Mouse (Mus musculus) intestine, embryonic 14.5 days (tissue): ENCODE results near the gene Gtf3c5. TPM values are rescaled to one million over a fixed set of nuclear protein-coding genes. Genes with fewer than 3 reads are reported as not detected.

Experiments used
- ATAC-seq: fragments of 200-750 bp; cut with Nextera tagmentation; replicated peaks from 2 replicates; pipeline ENCODE4 v1.8.0; 2017; ENCODE audit warnings: low read depth, moderate number of reproducible peaks, moderate TSS enrichment, moderate library complexity; ENCODE audit not compliant: low FRiP score, low TSS enrichment
- DNase-seq: peaks from one replicate; pipeline ENCODE4 v3.0.0-alpha.2; 2018; ENCODE audit warnings: low spot score
- H3K27ac ChIP-seq: fragments of 300-500 bp; sonication (generic); 2 replicates; pipeline ENCODE4 v1.5.1; 2014; ENCODE audit warnings: low read depth, mild to moderate bottlenecking, control low read depth
- H3K27me3 ChIP-seq: fragments of 300-500 bp; sonication (generic); replicated peaks from 2 replicates; pipeline ENCODE4 v1.6.1; 2014; ENCODE audit warnings: low read length, control low read depth; ENCODE audit not compliant: control insufficient read depth, insufficient read depth
- H3K36me3 ChIP-seq: fragments of 300-500 bp; sonication (generic); 2 replicates; pipeline ENCODE4 v1.6.1; 2014; ENCODE audit warnings: low read length, control low read depth; ENCODE audit not compliant: control insufficient read depth, insufficient read depth
- H3K4me1 ChIP-seq: fragments of 300-500 bp; sonication (generic); replicated peaks from 2 replicates; pipeline ENCODE4 v1.6.1; 2014; ENCODE audit warnings: low read length, control low read depth, mixed read lengths; ENCODE audit not compliant: control insufficient read depth, insufficient read depth
- H3K4me2 ChIP-seq: fragments of 300-500 bp; sonication (generic); 2 replicates; pipeline ENCODE4 v1.6.1; 2014; ENCODE audit warnings: low read length
- H3K4me3 ChIP-seq: fragments of 300-500 bp; sonication (generic); 2 replicates; pipeline ENCODE4 v1.5.1; 2014; ENCODE audit warnings: low read depth, low read length, control low read depth, mixed read lengths
- H3K9ac ChIP-seq: fragments of 300-500 bp; sonication (generic); 2 replicates; pipeline ENCODE4 v1.6.1; 2014; ENCODE audit warnings: mild to moderate bottlenecking, low read length
- H3K9me3 ChIP-seq: fragments of 300-500 bp; sonication (generic); 2 replicates; pipeline ENCODE4 v1.6.1; 2016; ENCODE audit warnings: low read length, control low read depth; ENCODE audit not compliant: control insufficient read depth
- WGBS: fragments of 180-500 bp; shearing (Covaris S2); extraction: QIAGEN DNeasy Blood & Tissue Kit; methylation state at CpG from one replicate; pipeline ENCODE4 v1.1.7; 2014; 5-methylcytosine and 5-hydroxymethylcytosine counted together
- polyA plus RNA-seq: library from polyadenylated mRNA; unstranded; fragments of >200 nt; fragmentation: Nextera tagmentation; extraction: Ambion mirVana; gene quantifications from 2 replicates; pipeline ENCODE4 v1.2.1, GENCODE M21; 2014

Gtf3c5 gene
- polyA plus RNA-seq, 1 experiment from 2014 or later: 30.5 TPM

- DNase-seq: no peak
Observed at GRCm38 (mm10) chr2:28601720-28602590, 18.4 kb upstream of the Gtf3c5 start.

DNA sequence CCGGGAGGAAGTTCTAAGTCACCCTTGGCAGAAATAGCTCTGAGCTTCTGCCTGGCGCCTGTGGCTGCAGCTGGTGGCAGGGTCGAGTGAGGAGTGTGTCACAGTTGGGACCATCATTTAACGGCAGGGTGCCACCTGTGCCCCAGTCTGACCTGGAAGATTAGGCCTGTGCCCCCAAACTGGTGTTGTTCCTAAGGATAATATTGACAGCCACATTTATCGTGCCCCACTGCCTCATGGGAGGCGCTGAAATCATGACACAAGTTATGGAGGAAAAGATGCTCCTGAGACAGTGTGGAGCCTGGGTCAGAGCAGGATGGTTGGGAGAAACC is 16.0 kb upstream of the Gtf3c5 start:
- Histone ChIP-seq H3K9ac (no peak overlapping the region), H3K4me1 (peaks cover 13% of the 10 kb centered on the region), H3K27ac (no peak overlapping the region), H3K4me3 (no peak overlapping the region), H3K27me3 (no peaks in the 10 kb centered on the region), H3K9me3 (no peaks in the 10 kb centered on the region), H3K36me3 (no peaks in the 10 kb centered on the region), H3K4me2 (no peak overlapping the region)
- WGBS: 78% methylated on average over 6 of the region's 6 CpGs
- ATAC-seq (no peak), DNase-seq (no peak)

More at GRCm38 (mm10) chr2:28601720-28602590, 18.4 kb upstream of the Gtf3c5 start:
- whole genome bisulfite sequencing: 56% methylated on average over 12 of the region's 12 CpGs
- peaks cover 13% of the 10 kb centered on the region for H3K4me1 ChIP-seq
- no peak overlapping the region for H3K9ac ChIP-seq
- H3K36me3 ChIP-seq: no peaks in the 10 kb centered on the region
- H3K27me3 ChIP-seq: no peaks in the 10 kb centered on the region
- no peak overlapping the region for H3K27ac ChIP-seq
- no peak overlapping the region for H3K4me3 ChIP-seq
- H3K4me2 ChIP-seq: no peak overlapping the region
- no peaks in the 10 kb centered on the region for H3K9me3 ChIP-seq
- ATAC-seq: no peak

DNA sequence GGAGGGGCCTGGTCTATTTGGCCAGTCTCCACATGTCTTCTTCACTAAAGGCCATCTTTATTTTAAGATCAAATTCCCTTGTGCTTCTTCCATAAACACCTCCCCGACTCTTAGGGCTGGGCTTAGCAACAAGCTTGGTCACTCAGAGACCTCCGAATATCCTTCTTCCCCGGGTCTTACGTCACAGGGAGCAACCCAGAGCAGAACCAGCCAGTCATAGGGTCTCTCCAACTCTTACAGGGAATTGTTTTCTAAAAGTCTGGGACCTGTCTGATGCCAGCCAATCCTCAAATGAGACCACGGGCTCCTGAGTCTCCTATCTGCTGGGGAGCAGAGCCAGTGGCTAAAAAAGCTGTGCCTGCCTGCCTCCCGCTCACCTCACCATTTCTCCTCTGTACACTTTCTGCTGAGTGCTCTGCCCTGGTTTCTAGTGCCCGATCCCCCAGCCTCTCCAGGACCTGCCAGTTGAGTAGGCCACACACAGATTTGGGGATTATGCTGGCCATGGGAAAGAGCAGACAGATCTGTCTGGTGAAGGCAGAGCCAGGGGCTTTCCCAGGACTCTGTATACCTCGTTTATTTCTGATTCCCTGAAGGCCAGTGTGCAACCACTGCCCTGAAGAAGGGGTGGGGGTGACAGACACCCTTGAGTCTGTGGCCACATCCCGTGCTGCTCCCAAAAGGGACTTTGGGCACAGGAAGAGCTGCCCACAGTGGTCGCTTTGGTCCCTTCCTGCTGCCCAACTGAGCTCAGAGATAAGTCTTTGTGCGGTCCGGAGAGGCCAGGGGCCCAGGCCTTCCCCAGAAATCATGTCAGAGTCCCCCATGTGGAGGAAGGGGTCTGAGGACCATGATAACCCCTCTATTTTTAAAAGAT is 15.4 kb upstream of the Gtf3c5 start:
- DNase-seq (no peak), ATAC-seq (no peak)
- Histone ChIP-seq H3K4me3 (no peak overlapping the region), H3K27me3 (no peaks in the 10 kb centered on the region), H3K4me1 (peaks cover 13% of the 10 kb centered on the region), H3K36me3 (no peaks in the 10 kb centered on the region), H3K9ac (no peak overlapping the region), H3K27ac (peak overlapping the region; percentile 38; the same call in 1 of the 2 replicates), H3K9me3 (no peaks in the 10 kb centered on the region), H3K4me2 (no peak overlapping the region)
- WGBS: 61% methylated on average over 12 of the region's 12 CpGs

DNA sequence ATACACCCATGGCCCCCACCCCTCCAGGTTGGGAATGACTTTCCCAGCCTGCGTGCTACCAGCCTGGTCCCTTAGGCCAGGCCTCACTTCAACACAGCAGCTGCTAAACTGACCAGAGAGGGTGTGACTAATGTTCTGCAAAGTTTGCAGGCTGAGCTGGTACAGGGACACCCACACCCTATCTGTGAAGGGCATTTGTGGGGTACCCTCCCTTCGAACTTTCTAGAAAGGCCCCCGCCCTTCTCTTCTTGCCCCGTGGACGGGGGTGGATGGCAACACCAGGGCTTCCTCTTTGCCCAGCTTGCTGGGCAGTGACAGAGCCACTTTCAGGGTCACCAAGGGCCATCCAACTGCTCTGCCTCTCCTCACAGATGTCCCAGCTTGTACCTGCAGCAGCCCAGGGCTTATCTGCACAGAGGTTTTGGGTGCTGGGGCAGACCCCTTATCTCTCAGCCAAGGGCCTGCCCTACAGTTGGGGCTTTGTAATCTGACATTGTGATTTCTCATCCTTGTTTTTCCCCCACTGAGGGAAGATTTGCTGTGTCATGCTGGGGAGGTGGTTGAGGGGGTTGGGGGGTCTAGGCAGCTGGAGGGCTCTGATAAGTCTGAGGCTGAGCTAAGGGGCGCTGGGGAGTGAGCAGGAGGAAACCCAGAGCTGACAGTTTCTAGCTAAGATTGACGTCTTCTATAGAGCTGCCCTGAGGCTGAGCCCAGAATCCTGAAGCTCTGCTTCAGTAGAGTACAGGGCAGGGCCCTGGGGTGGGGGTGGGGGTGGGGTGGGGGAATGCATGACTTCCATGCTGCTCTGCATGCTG is 14.4 kb upstream of the Gtf3c5 start:
- DNase-seq: no peak
- H3K36me3 ChIP-seq: no peaks in the 10 kb centered on the region
- no peak overlapping the region for H3K4me3 ChIP-seq
- peaks cover 13% of the 10 kb centered on the region for H3K4me1 ChIP-seq
- no peak overlapping the region for H3K27ac ChIP-seq
- 70% methylated on average over 7 of the region's 7 CpGs for WGBS
- H3K4me2 ChIP-seq: no peak overlapping the region
- ATAC-seq: peak; percentile 40; the same call in 1 of the 2 replicates
- H3K9me3 ChIP-seq: no peaks in the 10 kb centered on the region
- no peak overlapping the region for H3K9ac ChIP-seq
- H3K27me3 ChIP-seq: no peaks in the 10 kb centered on the region

- Histone ChIP-seq H3K9me3 (no peaks in the 10 kb centered on the region), H3K9ac (no peak overlapping the region), H3K27ac (no peak overlapping the region), H3K36me3 (no peaks in the 10 kb centered on the region), H3K27me3 (no peaks in the 10 kb centered on the region), H3K4me3 (no peak overlapping the region), H3K4me1 (peaks cover 13% of the 10 kb centered on the region), H3K4me2 (no peak overlapping the region)
- ATAC-seq: no peak
- WGBS: 88% methylated on average over 7 of the region's 7 CpGs
- DNase-seq: no peak
Observed at GRCm38 (mm10) chr2:28596998-28597397, 13.4 kb upstream of the Gtf3c5 start.

DNA sequence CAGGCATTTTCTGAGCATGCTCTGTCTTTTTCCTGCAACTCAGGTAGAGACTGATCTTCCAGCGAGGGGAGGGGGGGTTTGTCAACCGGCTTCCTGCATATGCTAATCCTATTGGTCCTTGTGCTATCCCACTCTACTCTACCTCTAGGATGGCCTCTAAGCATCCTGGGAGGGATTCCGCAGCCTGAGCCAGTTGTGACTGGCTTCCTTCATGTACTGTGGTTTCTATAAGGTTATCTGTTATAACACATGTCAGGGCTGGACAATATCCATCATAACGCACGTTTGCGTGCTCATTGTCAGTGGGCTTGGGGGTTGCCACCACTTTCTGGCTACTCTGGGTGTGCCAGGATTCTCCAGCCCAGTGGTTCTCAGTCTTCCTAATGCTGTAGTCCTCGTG is 12.5 kb upstream of the Gtf3c5 start:
- Histone ChIP-seq H3K27ac (no peak overlapping the region), H3K36me3 (no peaks in the 10 kb centered on the region), H3K27me3 (no peaks in the 10 kb centered on the region), H3K9me3 (no peaks in the 10 kb centered on the region), H3K4me1 (peaks cover 13% of the 10 kb centered on the region), H3K9ac (no peak overlapping the region), H3K4me2 (no peak overlapping the region), H3K4me3 (no peak overlapping the region)
- WGBS: 79% methylated on average over 7 of the region's 7 CpGs
- DNase-seq: no peak
- ATAC-seq: no peak

- Histone ChIP-seq H3K27me3 (no peaks in the 10 kb centered on the region), H3K4me2 (peak overlapping the region; percentile 28), H3K27ac (no peak overlapping the region), H3K4me3 (no peak overlapping the region), H3K4me1 (no peaks in the 10 kb centered on the region), H3K36me3 (no peaks in the 10 kb centered on the region), H3K9ac (no peak overlapping the region), H3K9me3 (no peaks in the 10 kb centered on the region)
- ATAC-seq (no peak), DNase-seq (peak; percentile 74)
- 8% methylated on average over 15 of the region's 15 CpGs for WGBS
Observed at GRCm38 (mm10) chr2:28592809-28593208, 9.3 kb upstream of the Gtf3c5 start.

- Histone ChIP-seq H3K4me3 (no peak overlapping the region), H3K4me1 (no peaks in the 10 kb centered on the region), H3K27me3 (no peaks in the 10 kb centered on the region), H3K27ac (no peak overlapping the region), H3K36me3 (no peaks in the 10 kb centered on the region), H3K4me2 (no peak overlapping the region), H3K9ac (no peak overlapping the region), H3K9me3 (no peaks in the 10 kb centered on the region)
- 74% methylated on average over 2 of the region's 2 CpGs for WGBS
- DNase-seq: no peak
- no peak for ATAC-seq
Observed at GRCm38 (mm10) chr2:28591479-28591878, 7.9 kb upstream of the Gtf3c5 start.
